Mouse (Mus musculus) heart, adult 18-20 months (tissue): ENCODE data around the gene Arhgap25. TPM values are rescaled to one million over a fixed set of nuclear protein-coding genes. Genes with fewer than 3 reads are reported as not detected.
"Not testable (repeated sequence)": the region's sequence is repeated elsewhere in the genome, so short reads cannot be mapped to it uniquely, and the experiment has no call there.

Source experiments
- DNase-seq, 2 experiments: peaks; one replicate each; pipeline ENCODE4 v3.0.0; 2021 to 2022; ENCODE audit warnings: mixed read lengths in 1 of 2
- total RNA-seq, 2 experiments: library from RNA; stranded (reverse); gene quantifications; 2 replicates each; pipeline ENCODE4 v1.2.3; 2021

The Arhgap25 gene
- total RNA-seq, 2 experiments from 2014 or later = 4.5 to 4.7 TPM

- no peak for DNase-seq
Observed at GRCm38 (mm10) chr6:87536270-87536669, 3.2 kb upstream of the Arhgap25 start.

GRCm38 (mm10) chr6:87535651-87536050 lies 2.6 kb upstream of the Arhgap25 start:
- DNase-seq = no peak

GRCm38 (mm10) chr6:87534855-87535575 lies 2.0 kb upstream of the Arhgap25 start:
- DNase-seq = peak; percentile 23 to 48

- no peak for DNase-seq
Observed at GRCm38 (mm10) chr6:87531456-87532015, 1.5 kb downstream of the Arhgap25 start.

- DNase-seq = no peak
Observed at GRCm38 (mm10) chr6:87530386-87530785, 2.7 kb downstream of the Arhgap25 start.

- no peak for DNase-seq
Observed at GRCm38 (mm10) chr6:87527846-87528557, 5.1 kb downstream of the Arhgap25 start.

- no peak for DNase-seq
Observed at GRCm38 (mm10) chr6:87527366-87527765, 5.7 kb downstream of the Arhgap25 start.

GRCm38 (mm10) chr6:87525126-87525525 lies 7.9 kb downstream of the Arhgap25 start:
- DNase-seq = no peak

GRCm38 (mm10) chr6:87524281-87524680 lies 8.8 kb downstream of the Arhgap25 start:
- no peak for DNase-seq

GRCm38 (mm10) chr6:87523736-87524135 lies 9.3 kb downstream of the Arhgap25 start:
- DNase-seq = no peak

GRCm38 (mm10) chr6:87523085-87523484 lies 10.0 kb downstream of the Arhgap25 start:
- no peak for DNase-seq

GRCm38 (mm10) chr6:87522236-87522635 lies 10.8 kb downstream of the Arhgap25 start:
- DNase-seq = peak; percentile 33 to 75

- not testable (repeated sequence) for DNase-seq
Observed at GRCm38 (mm10) chr6:87521705-87522104, 11.4 kb downstream of the Arhgap25 start.

- DNase-seq = no peak
Observed at GRCm38 (mm10) chr6:87520572-87520971, 12.5 kb downstream of the Arhgap25 start.

- no peak for DNase-seq
Observed at GRCm38 (mm10) chr6:87519809-87520208, 13.2 kb downstream of the Arhgap25 start.

GRCm38 (mm10) chr6:87518622-87519021 lies 14.4 kb downstream of the Arhgap25 start:
- no peak for DNase-seq

GRCm38 (mm10) chr6:87517753-87518409 lies 15.2 kb downstream of the Arhgap25 start:
- no peak for DNase-seq

- DNase-seq = no peak
Observed at GRCm38 (mm10) chr6:87514321-87514720, 18.7 kb downstream of the Arhgap25 start.

GRCm38 (mm10) chr6:87513046-87513767 lies 19.9 kb downstream of the Arhgap25 start:
- DNase-seq = peak; percentile 67 to 82

GRCm38 (mm10) chr6:87510999-87511398 lies 22.1 kb downstream of the Arhgap25 start:
- DNase-seq = peak in 1 of 2 experiments; percentile 68

- no peak for DNase-seq
Observed at GRCm38 (mm10) chr6:87509806-87510205, 23.3 kb downstream of the Arhgap25 start.

- no peak for DNase-seq
Observed at GRCm38 (mm10) chr6:87504875-87505274, 28.2 kb downstream of the Arhgap25 start.
